Mouse (Mus musculus): Measurements from ENCODE around the gene Fcor.

The Fcor gene

DNA sequence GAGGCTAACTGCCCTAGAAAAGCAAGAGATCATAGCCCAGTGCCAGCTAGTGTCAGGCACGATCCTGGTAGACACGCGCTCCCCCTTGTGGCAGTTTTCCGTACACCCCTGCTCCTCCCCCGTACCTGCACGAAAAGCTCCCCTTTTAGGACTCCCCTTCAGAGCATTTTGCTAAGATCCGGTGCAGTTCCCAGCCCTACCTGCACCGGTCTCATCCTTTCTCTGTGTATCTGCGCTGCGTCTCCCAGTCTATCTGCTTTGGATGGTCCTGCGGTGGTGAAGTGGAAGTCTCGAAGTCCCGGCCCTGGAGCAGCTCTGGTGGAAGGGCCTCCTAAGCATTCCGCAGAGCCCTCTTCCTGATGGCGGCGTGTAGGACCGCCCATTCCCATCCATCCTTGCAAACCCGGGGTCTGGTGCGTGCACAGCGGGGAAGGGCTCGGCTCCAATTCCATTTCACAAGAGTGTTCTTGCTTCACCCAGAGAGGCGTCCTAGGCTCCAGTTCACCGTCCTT lies at the start of gene Fcor:
Gene Fcor, minus strand, starts transcription at position 383 of the 512 bp plus-strand sequence.
- DNase-seq, result peak; percentile 88

DNA sequence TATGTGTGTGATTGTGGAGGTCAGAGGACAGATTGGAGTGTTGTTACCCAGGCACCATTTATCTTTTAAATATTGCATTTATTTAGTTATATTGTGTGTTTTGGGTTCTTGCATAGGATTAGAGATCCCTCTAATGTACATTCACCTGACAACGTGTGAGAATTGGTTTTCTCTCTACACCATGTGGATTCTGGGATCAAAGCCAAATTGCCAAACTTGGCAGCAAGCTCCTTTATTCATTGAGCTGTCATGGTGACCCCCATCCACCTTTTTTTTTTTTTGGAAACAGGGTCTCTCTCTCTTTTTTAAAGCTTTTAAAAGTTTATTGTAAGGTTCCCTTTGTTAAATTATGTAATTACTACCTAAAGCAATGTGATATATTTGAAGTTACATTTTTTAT lies 48.9 kb upstream of the Fcor start:
- DNase-seq, result no peak

DNA sequence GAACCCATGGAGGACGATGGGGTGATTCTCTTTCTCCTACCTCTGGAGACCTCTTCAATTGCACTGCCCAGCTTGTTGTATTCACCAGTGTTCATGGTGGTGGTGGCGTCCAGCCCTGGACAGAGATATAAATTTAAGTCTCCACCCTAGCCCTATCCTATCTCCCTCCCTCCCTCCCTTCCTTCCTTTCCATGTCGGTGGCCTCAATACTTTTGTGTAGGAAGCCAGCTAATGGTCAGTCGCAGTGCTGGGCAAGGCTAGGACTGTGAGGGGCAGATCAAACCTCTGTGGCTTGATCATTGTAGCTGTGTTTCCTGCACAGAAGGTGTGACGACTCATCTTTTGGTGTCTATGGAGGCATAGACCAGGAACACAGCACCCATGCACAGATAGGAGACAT lies 48.4 kb upstream of the Fcor start, which contains the start of gene Clec4g:
Gene Clec4g, minus strand, starts transcription at position 101 of the 400 bp plus-strand sequence.
- no peak for DNase-seq

DNA sequence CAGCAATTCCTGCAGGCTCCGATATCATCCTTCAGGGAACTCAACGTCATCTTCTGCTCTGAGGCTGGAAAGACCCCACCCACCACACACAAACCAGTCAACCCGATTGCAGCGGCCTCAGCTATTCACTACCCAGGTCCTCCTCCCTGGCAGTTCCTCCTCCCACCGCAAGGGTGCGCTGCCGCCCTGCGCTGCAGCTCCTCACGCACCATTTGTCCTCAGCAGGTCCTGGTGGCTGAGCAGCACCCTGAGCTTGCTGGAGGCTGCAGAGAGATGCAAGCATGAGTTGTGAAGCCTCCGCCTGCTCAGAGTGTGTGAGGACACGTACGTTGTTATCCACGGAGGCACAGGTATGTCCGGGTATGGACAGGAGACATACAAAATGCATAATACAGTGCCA lies 46.4 kb upstream of the Fcor start:
- peak; percentile 71 for DNase-seq

DNA sequence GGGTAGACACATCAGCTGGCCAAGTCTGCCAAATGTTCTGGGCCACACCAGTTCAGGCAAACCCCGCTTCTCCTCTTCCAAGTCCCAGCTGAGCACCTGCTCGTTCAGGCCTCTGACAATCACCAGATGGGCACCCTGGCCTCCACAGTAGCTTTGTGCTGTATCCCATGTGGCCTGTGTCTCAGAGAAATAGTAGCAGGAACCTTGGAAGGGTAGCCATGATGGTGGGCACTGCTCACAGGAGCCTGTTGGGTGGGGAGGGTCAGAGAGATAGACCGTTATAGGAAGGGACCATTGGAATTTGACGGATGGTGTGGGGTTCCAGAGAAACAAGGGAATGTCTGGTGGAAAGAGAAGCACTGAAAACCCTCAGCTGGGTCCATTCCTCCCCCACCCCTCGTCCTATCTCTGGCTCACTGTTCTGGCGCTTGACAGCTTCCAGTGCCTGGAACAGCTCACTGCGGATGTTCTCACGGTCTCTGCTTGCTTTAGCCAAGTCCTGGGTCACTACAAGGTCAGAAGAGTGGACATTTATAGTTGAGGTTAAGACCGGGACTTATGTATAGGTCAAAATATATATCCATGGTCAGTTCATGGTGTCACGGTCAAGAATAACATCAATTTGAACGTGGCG lies 45.3 kb upstream of the Fcor start:
- no peak for DNase-seq

DNA sequence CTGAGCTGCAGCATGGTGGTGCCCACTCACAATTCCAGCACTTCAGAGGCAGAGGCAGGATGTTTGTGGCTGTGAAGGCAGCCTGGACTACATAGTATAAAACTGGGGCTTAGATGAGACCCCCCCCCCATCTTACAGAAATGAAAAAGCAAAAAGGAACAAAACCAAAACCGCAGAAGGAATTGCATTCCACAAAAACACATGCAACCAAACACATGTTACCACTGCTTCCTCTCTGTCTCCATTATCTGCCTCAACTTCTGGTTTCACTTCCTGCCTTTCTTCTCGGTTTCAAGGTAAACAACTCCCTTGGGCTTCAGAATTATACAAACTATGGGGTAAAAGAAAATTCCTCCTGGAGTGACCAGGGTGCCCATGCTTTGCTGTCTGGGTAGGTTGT lies 39.5 kb upstream of the Fcor start:
- DNase-seq, result no peak

DNA sequence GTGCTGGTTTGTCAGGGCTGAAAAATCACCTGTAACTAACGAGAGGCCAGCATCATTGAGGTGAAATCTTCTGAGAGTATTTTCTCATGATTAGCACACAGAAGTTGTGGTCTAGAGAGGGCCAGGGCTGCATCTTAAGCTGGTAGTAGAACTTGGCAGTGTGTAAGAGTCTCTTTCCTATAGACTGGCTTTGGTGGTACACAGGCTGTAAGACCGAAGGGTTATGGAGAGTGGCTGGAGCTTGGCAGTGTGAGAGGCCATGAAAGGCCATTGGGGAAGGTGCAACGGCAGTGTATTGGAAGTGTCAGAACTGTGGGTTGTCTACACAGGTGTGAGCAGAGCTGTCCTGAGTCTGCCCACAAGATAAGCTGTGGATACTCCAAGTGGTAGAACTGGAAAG lies 38.1 kb upstream of the Fcor start:
- DNase-seq, result no peak

DNA sequence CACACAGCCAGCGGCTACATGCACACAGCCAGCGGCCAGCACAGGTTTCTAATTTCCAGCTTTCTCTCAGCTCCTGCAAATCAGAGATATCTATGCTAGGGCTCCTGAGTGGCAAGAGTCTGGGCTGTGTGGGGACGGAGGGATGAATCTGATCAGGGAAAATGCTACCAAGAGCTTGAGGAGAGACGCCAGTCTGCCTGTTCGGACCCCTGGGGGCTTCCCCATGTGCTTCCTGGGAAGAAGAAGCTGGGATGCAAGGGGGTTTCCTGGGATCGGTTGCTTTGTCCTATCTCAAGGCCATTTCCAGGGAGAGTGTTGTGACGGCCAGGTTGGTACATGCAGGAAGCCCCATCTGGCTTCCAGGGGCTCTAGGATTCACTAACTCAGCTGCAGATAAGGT lies 35.4 kb upstream of the Fcor start:
- no peak for DNase-seq

DNA sequence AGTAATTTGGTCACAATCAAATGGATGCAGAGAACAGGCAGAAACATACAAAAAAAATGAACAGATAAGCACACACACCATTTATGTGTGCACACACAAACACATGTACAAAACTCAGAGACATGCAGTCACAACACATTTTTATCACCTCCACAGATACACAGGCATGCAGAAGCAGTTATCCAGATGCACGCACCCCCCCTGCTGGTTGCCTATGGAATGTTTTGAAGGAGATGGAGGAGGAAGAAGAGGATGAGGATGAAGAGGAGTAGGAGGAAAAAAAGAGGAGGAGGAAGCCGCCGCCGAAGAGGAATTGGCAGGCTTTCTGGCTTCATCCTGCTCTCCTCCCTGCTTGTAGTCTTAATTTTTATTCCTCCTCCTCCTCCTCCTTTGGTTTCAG lies 33.5 kb upstream of the Fcor start:
- peak; percentile 22 for DNase-seq

DNA sequence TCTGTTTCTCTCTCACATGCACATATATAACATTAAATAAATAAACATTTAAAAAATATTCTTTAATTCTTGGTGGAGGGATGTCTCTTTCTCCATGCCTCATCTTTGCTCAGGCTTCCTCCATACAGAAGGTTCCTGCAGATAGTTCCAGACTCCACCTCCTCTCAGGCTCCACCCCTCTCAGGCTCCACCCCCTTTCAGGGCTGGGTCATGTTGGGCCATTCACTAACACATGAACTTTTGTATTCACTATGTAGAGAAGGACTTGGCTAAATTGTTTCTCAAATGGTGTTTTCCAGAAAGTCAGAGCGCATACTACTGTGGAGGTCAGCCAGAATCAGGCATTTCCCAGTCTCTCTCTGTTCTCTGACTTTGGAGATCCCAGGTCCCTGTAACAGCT lies 29.3 kb upstream of the Fcor start:
- no peak for DNase-seq

DNA sequence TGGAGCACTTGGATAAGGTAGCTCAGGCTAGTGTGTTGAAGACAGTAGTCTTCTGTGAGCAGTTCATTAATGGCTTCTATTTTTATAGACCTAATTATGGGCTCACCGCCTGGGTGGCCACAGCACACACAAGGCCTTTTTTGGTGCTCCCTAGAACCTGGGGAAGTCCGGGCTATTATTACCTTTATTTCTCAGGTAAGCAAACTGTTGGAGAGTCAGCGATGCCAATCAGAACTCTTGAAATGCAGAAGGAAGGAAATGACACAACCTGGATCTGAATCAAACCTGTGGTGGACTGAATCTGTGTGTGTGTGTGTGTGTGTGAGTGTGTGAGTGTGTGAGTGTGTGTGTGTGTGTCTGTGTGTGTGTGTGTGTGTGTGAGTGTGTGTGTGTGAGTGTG lies 22.0 kb upstream of the Fcor start, which contains the start of gene Fcer2a:
Gene Fcer2a, minus strand, starts transcription at position 55 of the 400 bp plus-strand sequence.
- DNase-seq, result no peak

DNA sequence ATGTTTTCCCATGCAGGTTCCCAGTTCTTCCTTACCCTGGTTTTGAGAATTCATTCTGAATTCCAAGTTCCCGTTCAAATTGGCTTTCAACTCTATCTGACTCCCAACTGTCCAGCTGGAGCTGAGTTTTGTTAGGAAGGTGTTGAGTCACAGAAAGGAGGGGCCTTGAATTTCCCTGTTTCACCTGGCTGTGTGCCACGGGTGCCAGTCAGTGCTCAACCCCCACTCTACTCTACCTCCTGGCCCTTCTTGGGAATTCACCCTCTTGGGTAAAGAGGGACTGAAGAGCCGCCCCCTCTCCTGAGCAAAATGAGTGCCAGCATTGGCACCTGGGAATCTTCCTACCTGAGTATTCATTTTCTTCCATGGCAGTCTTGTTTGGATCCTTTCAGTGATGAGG lies 18.6 kb upstream of the Fcor start:
- DNase-seq, result no peak

DNA sequence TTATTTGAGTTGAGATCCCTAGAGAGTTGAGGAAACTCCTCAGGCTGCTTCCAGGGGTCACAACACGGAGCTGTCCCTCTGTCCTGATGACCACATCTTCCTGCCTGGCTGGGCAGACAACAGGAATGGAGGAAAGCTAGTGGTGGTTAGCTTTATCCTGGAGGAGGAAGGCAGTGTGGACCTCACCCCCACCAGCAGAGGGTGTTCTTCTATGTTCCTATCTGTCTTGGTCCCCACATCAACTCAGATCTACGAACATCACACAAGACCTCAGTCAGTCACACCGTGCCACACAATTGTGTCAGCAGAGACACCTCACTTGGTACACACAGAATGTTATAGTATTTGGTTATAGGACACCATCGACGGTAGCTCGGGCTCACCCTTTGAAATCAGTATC lies 15.4 kb upstream of the Fcor start:
- DNase-seq, result no peak

DNA sequence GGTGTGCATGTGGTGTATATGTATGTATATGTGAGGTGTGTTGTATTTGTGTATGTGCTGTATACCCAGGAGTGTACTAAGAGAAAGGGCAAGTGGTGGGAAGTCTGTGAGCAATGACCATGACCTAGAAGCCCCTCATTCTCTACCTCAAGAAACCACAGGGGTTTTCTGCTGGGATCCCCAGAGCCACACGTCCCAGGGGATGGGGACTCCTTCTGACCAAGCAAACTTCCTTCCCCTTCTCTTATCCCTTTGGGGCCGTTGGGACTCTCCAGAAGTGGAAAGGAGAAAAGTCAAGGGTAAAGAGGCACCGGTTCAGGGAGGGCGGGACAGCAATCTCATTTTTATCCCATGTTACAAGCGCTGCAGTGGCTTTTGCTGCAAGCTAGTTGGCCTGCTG lies 13.3 kb upstream of the Fcor start:
- DNase-seq, result no peak

DNA sequence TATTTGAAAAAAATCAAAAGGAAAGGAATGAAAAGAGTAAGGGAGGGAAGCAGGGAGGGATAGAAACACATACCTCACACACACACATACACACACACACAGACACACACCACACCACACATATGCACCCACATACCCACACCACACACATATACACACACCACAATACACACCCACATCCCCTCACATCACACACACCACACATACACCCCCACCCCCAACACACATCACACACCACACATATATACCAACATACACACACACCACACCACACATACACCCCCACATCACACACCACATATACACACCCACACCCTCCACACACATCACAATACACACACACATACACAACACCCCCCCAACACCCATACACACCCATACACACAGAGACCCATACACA lies 12.4 kb upstream of the Fcor start:
- DNase-seq, result no peak

DNA sequence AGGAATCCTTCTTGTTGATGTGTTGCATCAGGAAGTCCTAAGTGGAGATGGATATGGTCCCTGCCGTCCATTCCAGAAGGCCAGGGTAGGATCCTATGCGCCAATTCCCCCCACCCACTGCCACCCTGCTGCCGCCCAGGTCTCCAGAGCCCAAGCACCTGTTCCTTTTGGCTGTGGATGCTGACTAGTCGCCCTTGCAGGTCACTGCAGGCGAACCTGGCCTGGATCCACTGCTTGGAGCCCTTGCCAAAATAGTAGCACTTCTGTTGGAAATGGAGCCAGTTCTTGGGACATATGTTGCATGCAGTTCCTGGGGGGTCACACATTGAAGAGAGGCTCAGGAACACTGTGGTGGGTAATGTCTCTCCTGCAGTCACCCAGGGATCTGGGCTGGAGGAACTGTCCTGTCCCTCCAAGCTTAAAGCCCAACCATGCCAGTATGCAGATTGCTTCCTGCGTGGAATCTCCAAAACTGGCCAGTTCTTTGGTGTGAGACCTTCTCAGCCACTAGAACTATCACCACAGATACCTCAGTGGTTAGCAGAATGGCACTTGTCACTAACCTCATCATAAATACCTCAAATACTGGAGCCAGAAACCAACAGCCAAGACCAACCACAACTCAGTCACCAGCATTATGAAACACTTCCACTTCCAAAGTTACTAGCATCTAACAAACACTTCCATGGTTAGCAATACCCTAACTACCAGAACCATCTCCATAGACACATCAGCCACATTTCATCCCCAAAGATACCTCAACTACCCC lies 11.4 kb upstream of the Fcor start:
- no peak for DNase-seq

DNA sequence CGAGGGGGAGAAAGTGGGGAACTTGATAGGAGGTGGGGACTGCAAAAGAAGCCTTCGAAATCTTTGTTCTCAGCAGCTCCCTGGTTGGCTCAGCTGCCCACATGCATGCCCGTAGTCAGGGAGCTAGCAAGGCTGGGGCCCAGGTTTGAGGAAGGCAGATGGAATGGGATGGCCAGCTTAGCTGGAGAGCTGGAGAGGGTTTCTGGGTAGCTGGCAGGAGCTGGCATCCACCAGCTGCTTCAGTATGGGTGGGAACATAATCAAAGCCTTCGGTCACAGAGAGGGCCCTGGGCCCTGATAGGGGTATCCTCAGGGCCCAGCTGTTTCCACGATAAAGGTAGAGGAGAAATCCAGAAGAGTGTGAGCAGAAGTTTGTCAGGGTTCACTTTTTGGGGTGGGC lies 10.3 kb upstream of the Fcor start:
- DNase-seq, result no peak

DNA sequence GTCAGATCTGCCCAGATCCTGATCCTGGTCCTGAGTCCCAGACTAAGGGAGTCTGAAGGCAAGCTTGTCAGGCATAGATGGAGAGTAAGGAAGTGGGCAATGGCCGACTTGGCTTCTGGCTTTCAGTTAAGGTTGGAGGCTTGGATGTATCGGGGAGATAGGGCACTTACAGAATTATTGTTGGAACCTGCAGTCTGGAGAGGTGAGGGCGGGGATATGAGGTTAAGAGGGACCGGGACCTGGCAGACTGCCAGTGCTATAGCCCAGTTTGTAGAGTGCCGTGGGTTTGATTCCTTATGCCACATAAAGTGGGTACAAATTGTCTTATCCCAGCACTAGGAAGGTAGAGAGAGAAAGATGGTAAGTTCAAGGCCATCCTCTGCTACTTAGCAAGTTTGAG lies 7.5 kb upstream of the Fcor start:
- DNase-seq, result no peak

DNA sequence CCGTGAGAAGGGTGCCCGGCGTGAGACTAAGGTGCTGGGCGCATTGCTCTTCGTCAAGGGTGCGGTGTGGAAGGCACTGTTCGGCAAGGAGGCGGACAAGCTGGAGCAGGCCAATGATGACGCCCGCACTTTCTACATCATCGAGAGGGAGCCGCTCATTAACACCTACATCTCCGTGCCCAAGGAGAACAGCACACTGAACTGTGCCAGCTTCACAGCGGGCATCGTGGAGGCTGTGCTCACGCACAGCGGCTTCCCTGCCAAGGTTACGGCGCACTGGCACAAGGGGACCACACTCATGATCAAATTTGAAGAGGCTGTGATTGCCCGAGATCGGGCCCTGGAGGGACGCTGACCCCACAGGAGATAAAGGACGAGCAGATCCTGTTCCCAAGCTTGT lies 7.1 kb upstream of the Fcor start:
- no peak for DNase-seq

DNA sequence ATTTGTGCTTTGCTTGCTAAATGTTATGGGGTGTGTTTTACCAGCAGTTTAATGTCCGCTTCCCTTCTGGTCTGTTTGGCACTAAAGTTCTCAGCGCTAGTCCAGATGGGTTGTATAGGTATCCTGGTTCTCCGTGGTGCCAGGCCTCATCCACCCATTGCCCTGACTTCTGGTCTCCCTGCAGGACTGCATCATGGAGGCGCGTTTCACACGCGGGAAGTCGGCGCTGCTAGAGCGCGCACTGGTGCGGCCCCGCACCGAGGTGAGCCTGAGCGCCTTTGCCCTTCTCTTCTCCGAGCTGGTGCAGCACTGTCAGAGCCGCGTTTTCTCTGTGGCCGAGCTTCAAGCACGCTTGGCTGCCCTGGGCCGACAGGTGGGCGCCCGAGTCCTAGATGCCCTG lies 6.7 kb upstream of the Fcor start:
- no peak for DNase-seq

DNA sequence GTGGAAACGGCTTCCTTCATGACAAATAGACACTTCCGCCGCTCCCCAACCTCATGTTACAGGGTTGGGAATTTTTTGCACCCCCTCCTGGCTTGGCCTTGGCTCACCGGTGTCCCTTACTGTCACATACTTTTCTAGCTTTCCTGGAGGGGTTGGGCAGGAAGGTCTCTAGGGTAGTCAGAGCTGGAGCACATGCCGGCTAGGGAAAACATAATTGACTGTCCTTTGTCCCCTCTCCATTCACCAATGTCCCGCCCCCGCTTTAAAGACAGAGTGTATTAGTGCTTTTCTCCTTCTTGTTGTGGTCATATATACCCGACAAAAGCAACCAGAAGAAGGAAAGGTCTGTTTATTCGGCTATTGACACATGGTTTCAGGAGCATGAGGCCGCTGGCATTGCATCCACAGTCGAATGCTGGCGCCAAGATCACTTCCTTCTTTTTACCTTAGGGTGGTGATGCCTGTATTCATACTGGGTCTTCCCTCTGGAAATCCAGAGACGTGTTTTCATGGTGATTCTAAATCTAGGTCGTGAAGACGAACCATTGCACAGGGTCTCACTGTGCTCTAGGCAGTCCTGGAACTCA lies 4.9 kb upstream of the Fcor start:
- DNase-seq, result no peak

DNA sequence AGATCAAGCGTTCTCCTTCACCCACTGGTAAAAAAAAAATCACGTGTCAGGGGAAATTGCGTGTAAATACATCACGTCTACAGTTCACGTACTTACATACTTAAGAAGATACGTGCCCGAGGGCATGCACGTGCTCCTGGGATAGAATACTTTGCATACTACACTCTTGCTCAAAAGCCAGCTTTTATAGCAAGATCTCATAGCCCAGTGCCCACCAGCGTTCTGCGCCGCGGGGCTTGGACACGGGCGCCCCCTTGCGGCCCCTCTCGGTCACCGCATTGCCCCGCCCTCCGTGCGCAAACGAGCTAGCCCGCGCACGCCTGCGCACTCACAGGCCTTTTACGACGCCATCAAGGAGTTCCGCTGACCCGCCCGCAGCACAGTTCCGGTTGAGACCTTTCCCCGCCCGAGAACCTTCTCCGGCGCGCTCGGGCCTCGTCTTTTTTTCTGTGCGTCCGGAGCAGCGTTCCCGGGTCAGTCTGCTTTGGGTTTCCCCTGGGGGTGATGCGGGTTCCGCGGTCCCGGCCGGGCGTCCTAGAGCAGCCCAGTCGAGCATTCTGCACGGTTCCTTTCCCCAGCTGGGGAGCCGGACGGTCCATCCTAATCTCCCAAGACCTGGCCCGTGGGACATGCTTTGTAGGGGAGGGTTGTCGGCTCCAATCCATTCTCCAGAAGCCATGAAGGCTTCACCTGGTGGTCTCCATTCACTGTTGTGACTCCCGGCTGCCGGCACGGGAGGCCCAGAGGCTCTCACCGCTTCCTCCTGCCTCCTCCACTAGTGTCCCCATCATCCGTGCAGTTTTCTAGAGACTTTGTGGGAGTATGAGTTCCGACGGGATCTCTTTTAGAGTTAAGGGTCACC lies 4.2 kb upstream of the Fcor start, which contains the start of gene Trappc5:
Gene Trappc5, plus strand, starts transcription at position 169 of the 862 bp plus-strand sequence.
- peak; percentile 90 for DNase-seq

DNA sequence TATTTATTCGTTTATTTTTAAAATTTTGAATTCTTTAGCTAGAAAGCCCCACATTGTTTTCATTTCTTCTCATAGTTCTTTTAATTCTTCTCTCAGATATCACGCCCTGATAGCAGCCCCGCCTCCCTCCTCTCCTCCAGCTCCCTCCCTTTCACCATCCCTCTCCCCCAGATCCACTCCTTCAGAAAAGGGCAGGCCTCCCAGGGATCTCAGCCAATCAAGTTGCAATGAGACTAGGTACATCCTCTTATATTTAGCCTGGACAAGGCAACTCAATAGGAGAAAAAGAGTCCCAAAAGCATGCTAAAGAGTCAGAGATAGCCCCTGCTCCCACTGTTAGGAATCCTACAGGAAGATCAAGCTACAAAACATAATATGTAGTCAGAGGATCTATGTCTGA lies 2.5 kb upstream of the Fcor start:
- DNase-seq, result no peak
